Mouse (Mus musculus): ENCODE data around the gene Cdc123.

GRCm38 (mm10) chr2:5851116-5851515 is 6.2 kb upstream of the Cdc123 start:
- TF ChIP-seq CTCF (IDR thresholded peaks at IDR 0.05) (no peak), EP300 (IDR thresholded peaks at IDR 0.05) (no peak)

All from lung, postnatal 0 days (tissue).